ENCODE assay signal across 9 mouse cellular contexts in genomic region chr8:121474161-121474897, GRCm38 (mm10).
DNase-seq lines count a peak whose midpoint lies in the region; ATAC-seq lines count a peak whose summit lies in the region.
"Had no signal": no experiment of that assay in that cellular context is flagged by ENCODE, and none has a peak within 500 bp of the region (broad histone marks: within the 10 kb centered on the region; RNA-seq: fewer than 3 reads in every experiment).

No protein-coding gene starts in this region.

- peak overlapping the region; percentile 23 for H3K4me3 ChIP-seq in kidney, embryonic 15.5 days (replicated peaks)
- H3K4me3 ChIP-seq in embryonic facial prominence, embryonic 13.5 days = peak overlapping the region; percentile 9; the same call in 1 of the 2 replicates
- H3K4me3 ChIP-seq in intestine, embryonic 16.5 days (ENCODE audit: low read length) = no peak overlapping the region

- H3K4me2 ChIP-seq in kidney, embryonic 15.5 days = peak overlapping the region; percentile 54
- peak overlapping the region; percentile 48 for H3K4me2 ChIP-seq in embryonic facial prominence, embryonic 13.5 days
- peak overlapping the region; percentile 27 for H3K4me2 ChIP-seq in intestine, embryonic 16.5 days (ENCODE audit: low read depth, low read length)

- H3K27ac ChIP-seq in kidney, embryonic 15.5 days = no peak overlapping the region
- peak overlapping the region; percentile 57 for H3K27ac ChIP-seq in embryonic facial prominence, embryonic 13.5 days
- H3K27ac ChIP-seq in intestine, embryonic 16.5 days (ENCODE audit: low read length) = no peak overlapping the region

- no peaks in the 10 kb centered on the region for H3K9me3 ChIP-seq in kidney, embryonic 15.5 days (replicated peaks)
- no peaks in the 10 kb centered on the region for H3K9me3 ChIP-seq in embryonic facial prominence, embryonic 13.5 days
- no peaks in the 10 kb centered on the region for H3K9me3 ChIP-seq in intestine, embryonic 16.5 days (ENCODE audit: control insufficient read depth, low read length)

- 0 out of 2 replicates have a peak overlapping the region, but pooled peaks have one; percentile 15 for H3K9ac ChIP-seq in kidney, embryonic 15.5 days
- H3K9ac ChIP-seq in embryonic facial prominence, embryonic 13.5 days = no peak overlapping the region
- H3K9ac ChIP-seq in intestine, embryonic 16.5 days (ENCODE audit: low read depth, low read length) = no peak overlapping the region

- 9% methylated on average over 25 of the region's 25 CpGs for WGBS in kidney, embryonic 15.5 days
- 10% methylated on average over 25 of the region's 25 CpGs for whole genome bisulfite sequencing in embryonic facial prominence, embryonic 13.5 days
- 14% methylated on average over 25 of the region's 25 CpGs for WGBS in intestine, embryonic 16.5 days

- H3K27me3 ChIP-seq in kidney, embryonic 15.5 days = peaks cover 6% of the 10 kb centered on the region; the same call in 1 of the 2 replicates
- no peaks in the 10 kb centered on the region for H3K27me3 ChIP-seq in embryonic facial prominence, embryonic 13.5 days
- H3K27me3 ChIP-seq in intestine, embryonic 16.5 days (replicated peaks; ENCODE audit: control insufficient read depth, insufficient read depth, low read length) = peaks cover 4% of the 10 kb centered on the region; the same call in 1 of the 2 replicates

- ATAC-seq in kidney, embryonic 15.5 days (replicated peaks; ENCODE audit: low FRiP score) = no peak
- ATAC-seq in embryonic facial prominence, embryonic 13.5 days (ENCODE audit: insufficient number of reproducible peaks, insufficient read depth, low FRiP score, low TSS enrichment, low read depth) = no peak
- ATAC-seq in intestine, embryonic 16.5 days = no peak
- ATAC-seq: inflammation-experienced regulatory T-cells, adult 6 months had no signal

- H3K4me1 ChIP-seq in kidney, embryonic 15.5 days = peaks cover 33% of the 10 kb centered on the region
- H3K4me1 ChIP-seq in embryonic facial prominence, embryonic 13.5 days = peaks cover 38% of the 10 kb centered on the region
- H3K4me1 ChIP-seq in intestine, embryonic 16.5 days (ENCODE audit: control insufficient read depth, insufficient read depth, low read length) = peaks cover 13% of the 10 kb centered on the region; the same call in 1 of the 2 replicates

- DNase-seq in kidney, adult 18-20 months = no peak
- DNase-seq in R1 (ENCODE audit: low read depth, low spot score) = peak; percentile 62
- DNase-seq in adrenal gland, adult (ENCODE audit: inconsistent age in 2 of 2, low spot score in 1 of 2) = no peak
- DNase-seq in spleen, postnatal 14 days (ENCODE audit: low spot score in 2 of 2) = no peak
- DNase-seq: lung, adult 18-20 months had no signal

- no peaks in the 10 kb centered on the region for H3K36me3 ChIP-seq in kidney, embryonic 15.5 days
- no peaks in the 10 kb centered on the region for H3K36me3 ChIP-seq in embryonic facial prominence, embryonic 13.5 days
- no peaks in the 10 kb centered on the region for H3K36me3 ChIP-seq in intestine, embryonic 16.5 days (ENCODE audit: control insufficient read depth, insufficient read depth, low read length)
